Mouse (Mus musculus) embryonic stem cell, embryonic (primary cell): Measurements from ENCODE around the gene Ndufa4l2.

Experiments
- CTCF ChIA-PET, 4 experiments: fragments of 300-600 bp in 2 of 4; fragments of 350-600 bp in 2 of 4; sonication (Branson Sonifier 250); formaldehyde crosslinking; loops; one replicate each; lab custom pipeline; 2022; ENCODE audit warnings: inconsistent platforms in 2 of 4; lab: Charles Lee
- POLR2A ChIA-PET, 4 experiments: fragments of 300-600 bp in 2 of 4; fragments of 350-600 bp in 2 of 4; sonication (Branson Sonifier 250); formaldehyde crosslinking; loops; one replicate each; lab custom pipeline; 2022; ENCODE audit warnings: antibody characterized with exemption in 4 of 4, inconsistent platforms in 1 of 4; lab: Charles Lee

Ndufa4l2 gene

DNA sequence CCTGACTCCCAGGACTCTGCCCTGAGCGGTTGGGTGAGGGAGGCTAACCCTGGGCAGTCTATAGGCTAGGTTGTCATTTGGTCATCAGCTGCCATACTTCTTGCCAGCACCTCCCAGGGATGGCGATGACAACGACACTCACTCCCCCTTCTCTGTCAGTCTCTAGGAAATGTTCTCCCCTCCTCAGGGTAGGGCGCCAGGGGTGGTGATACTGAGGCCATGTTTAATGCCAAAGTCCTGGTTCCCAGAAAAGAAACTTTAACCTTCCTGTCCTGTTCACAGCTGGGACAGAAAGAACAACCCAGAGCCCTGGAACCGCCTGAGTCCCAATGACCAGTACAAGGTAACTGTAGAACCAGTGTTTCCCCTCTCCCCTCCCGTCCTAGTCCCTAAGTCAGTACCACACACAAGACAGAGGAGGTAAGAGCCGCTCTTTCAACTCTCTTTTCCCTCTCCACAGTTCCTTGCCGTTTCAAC lies 1.3 kb downstream of the Ndufa4l2 start:
- ChIA-PET CTCF (interaction anchor here (0.7 to 20.7 kb wide), 8 partner anchors 12 to 106 kb away, joined by 3 to 811 read pairs (median 4); partner anchors contain the start of genes Nxph4 (in 1 of the 4) and Shmt2 (in 1 of the 4)), POLR2A (interaction anchor here (0.5 to 18.5 kb wide), 14 partner anchors 7 to 278 kb away, joined by 3 to 470 read pairs (median 4); partner anchors contain the start of genes Nxph4 (in 1 of the 4) and Shmt2 (in 1 of the 4))

DNA sequence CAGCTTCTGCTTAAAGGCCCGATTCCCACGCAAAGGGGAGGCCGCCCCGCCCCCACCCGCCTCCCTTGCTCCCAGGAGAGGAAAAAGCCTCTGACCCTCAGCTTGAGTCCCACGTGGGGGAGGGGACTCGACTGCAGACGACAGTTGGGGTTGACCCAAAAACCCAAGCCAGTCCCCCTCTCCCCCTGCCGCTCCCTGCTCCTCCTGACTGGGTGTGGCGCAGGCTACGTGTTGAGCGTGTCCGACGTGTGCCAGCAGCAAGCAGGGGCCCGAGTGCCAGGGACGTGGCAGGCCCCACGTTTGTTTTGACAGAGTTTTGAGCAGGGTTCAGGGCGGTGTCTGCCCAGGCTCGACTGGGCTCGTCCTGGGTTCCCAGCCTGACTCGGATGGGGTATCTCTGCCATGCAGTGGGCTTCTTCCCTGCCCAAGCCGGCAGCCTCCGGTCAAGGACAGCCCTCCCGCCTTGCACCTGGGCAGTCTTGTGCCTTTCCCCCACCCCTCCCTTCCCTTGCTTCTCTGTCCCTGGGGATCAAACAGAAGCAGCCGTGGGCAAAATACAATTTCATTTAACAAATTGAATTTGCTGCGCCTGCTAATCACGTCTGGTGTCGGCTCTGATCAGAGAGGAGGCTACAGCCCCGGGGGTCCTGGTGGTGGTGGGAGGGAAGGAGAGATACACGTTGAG lies 2.0 kb downstream of the Ndufa4l2 start:
- ChIA-PET CTCF (interaction anchor here (0.6 to 20.7 kb wide), 16 partner anchors 13 to 647 kb away, joined by 3 to 811 read pairs (median 4); partner anchors contain the start of genes Lrp1 (in 1 of the 4), Nxph4 (in 1 of the 4) and Shmt2 (in 1 of the 4)), POLR2A (interaction anchor here in 3 of 4 experiments (0.7 to 18.5 kb wide), 19 partner anchors 8 to 279 kb away, joined by 3 to 470 read pairs (median 4); partner anchors contain the start of genes Nemp1 (in 1 of the 3), Nxph4 (in 1 of the 3), R3hdm2 (in 1 of the 3) and Shmt2 (in 1 of the 3))

DNA sequence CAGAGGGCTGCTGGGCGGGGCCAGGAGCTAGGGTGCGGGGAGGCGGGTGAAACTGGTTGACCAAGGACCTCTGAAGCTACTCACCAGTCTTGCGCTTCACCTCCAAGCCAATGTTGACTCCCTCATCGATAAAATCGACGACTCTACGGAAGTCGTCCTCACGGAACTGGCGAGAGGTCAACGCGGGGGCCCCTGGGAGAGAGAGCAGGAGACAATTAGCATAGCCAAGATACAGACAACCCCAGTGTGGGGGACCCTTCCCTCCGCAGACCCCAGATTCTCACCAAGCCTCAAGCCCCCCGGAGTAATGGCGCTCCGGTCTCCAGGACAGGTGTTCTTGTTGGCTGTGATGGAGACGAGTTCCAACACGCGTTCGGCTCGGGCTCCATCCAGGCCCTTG lies 3.2 kb downstream of the Ndufa4l2 start:
- ChIA-PET POLR2A (interaction anchor here in 3 of 4 experiments (0.5 to 18.5 kb wide), 26 partner anchors 9 to 1030 kb away, joined by 3 to 470 read pairs (median 3); partner anchors contain the start of genes Lrp1 (in 1 of the 3), Nemp1 (in 1 of the 3), Nxph4 (in 1 of the 3) and Shmt2 (in 1 of the 3)), CTCF (interaction anchor here in 3 of 4 experiments (0.5 to 20.7 kb wide), 9 partner anchors 8 to 847 kb away, joined by 3 to 811 read pairs (median 5); partner anchors contain the start of genes Lrp1 (in 1 of the 3), Nxph4 (in 1 of the 3) and Shmt2 (in 1 of the 3))

DNA sequence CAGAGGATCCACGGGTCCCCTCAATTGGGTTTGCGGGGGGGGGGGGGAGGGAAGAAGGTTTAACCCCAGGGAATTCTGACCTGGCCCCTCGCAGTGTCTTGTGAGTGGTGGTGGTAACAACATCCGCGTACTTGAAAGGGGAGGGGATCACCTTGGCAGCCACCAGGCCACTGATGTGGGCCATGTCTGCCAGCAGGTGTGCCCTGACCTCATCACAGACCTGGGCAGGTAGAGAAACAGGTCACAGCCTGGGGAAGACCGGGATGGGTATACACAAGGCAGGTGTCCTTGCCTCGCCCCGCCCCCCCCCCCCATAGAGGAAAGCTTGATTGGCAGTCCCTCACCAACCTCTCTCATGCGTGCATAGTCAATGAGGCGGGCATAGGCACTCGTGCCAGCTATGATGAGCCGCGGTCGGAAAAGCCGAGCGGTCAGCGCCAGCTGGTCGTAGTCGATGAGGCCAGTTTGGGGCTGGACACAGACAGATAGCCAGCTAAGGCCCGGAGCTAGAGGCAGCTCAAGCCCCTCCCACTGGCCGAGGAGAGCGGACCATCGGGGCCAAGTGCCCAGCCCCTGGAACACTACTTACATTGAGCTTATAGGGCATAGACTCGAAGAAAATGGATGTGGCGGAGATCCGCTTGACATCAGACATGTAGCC lies 4.4 kb downstream of the Ndufa4l2 start:
- ChIA-PET CTCF (interaction anchor here (0.6 to 21.9 kb wide), 14 partner anchors 6 to 618 kb away, joined by 3 to 811 read pairs (median 6); partner anchors contain the start of genes Ndufa4l2 (in 1 of the 4), Nxph4 (in 1 of the 4) and Shmt2 (in 1 of the 4)), POLR2A (interaction anchor here in 3 of 4 experiments (0.6 to 21.5 kb wide), 19 partner anchors 5 to 232 kb away, joined by 3 to 470 read pairs (median 5); partner anchors contain the start of genes Nxph4 (in 2 of the 3), Ndufa4l2 (in 1 of the 3) and Shmt2 (in 1 of the 3))

DNA sequence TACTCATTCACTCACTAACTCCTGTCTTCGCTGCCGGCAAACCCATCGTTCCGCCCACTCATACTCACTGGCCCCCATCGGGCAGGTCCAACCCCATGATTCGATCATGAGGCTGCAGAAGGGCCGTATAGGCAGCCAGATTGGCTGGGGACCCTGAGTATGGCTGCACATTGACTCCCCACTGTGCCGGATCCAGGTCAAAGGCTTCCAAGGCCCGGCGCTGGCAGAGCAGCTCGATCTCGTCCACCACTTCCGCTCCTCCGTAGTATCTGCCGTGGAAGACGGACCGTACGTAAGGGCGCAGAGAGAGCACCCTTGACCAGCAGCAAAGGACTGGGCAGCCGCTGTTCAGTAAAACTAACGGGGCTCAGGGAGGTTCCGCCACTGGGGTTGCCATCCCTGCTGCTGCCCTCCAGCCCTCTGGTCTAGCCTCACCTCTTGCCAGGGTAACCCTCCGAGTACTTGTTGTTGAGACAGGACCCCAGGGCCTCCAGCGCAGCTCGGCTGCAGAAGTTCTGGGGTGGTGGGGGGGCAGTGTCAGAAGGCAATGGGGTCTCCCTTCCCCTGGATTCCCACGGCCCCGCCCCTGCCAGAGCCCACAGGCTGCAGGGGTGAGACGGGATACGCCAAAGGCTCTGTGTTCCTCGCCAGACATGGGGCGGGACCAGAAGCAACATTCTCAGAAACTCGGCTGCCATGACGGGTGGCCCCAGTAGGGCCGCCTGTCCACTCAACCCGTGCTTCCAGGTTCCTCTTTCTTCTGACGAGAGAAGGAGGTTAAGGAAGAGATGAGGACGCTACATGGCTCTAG lies 5.3 kb downstream of the Ndufa4l2 start:
- POLR2A ChIA-PET: interaction anchor here in 3 of 4 experiments (0.6 to 21.5 kb wide), 18 partner anchors 6 to 306 kb away, joined by 3 to 470 read pairs (median 4); partner anchors contain the start of genes Lrp1 (in 2 of the 3), Nxph4 (in 2 of the 3), Ndufa4l2 (in 1 of the 3) and Shmt2 (in 1 of the 3)
- CTCF ChIA-PET: interaction anchor here (0.8 to 21.9 kb wide), 14 partner anchors 7 to 617 kb away, joined by 3 to 811 read pairs (median 4); partner anchors contain the start of genes Ndufa4l2 (in 1 of the 4), Nxph4 (in 1 of the 4) and Shmt2 (in 1 of the 4)

DNA sequence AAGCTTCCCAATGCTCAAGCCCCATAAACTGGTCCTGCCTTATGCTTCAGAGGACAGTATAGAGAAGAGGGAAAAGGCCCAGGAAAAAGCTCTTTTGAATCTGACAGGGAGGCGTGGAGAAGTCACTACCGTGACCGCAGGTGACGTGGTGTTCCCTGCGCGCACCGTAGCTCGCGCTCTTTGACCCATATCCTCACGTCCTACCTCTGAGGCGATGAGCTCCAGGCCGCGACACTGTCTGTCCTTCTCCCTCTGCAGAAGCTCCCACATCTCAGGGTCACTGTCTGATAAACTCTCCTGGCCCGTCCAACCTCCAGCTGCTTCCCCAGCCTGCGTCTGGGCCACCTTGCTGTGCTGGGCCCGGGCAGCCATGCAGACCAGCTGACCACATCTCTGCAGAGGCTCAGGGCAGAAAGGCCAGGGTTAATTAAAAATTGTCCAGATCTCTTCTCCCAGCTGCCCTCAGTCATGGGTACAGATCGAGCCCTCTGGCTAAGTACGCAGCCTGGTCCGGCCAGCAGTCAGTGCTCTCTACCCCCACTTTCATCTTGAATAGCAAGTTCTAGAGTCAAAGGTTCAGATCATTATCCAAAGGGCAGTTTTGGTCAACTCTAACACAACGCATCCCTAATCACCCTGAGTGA lies 6.1 kb downstream of the Ndufa4l2 start:
- CTCF ChIA-PET: interaction anchor here (0.9 to 21.9 kb wide), 9 partner anchors 8 to 19 kb away, joined by 3 to 811 read pairs (median 8); partner anchors contain the start of genes Ndufa4l2 (in 1 of the 4), Nxph4 (in 1 of the 4) and Shmt2 (in 1 of the 4)
- POLR2A ChIA-PET: interaction anchor here (0.6 to 21.5 kb wide), 19 partner anchors 7 to 307 kb away, joined by 3 to 470 read pairs (median 6); partner anchors contain the start of genes Lrp1 (in 2 of the 4), Nxph4 (in 2 of the 4), Nab2 (in 1 of the 4) and Ndufa4l2 (in 1 of the 4)

- ChIA-PET POLR2A (interaction anchor here (0.5 to 21.5 kb wide), 27 partner anchors 8 to 239 kb away, joined by 3 to 470 read pairs (median 5); partner anchors contain the start of genes Nab2 (in 2 of the 4), Nxph4 (in 2 of the 4), Ndufa4l2 (in 1 of the 4) and Nemp1 (in 1 of the 4)), CTCF (interaction anchor here (1.0 to 21.9 kb wide), 10 partner anchors 8 to 18 kb away, joined by 3 to 811 read pairs (median 6); partner anchors contain the start of genes Ndufa4l2 (in 1 of the 4), Nxph4 (in 1 of the 4) and Shmt2 (in 1 of the 4))
Measured at GRCm38 (mm10) chr10:127521611-127522080, 6.9 kb downstream of the Ndufa4l2 start.

DNA sequence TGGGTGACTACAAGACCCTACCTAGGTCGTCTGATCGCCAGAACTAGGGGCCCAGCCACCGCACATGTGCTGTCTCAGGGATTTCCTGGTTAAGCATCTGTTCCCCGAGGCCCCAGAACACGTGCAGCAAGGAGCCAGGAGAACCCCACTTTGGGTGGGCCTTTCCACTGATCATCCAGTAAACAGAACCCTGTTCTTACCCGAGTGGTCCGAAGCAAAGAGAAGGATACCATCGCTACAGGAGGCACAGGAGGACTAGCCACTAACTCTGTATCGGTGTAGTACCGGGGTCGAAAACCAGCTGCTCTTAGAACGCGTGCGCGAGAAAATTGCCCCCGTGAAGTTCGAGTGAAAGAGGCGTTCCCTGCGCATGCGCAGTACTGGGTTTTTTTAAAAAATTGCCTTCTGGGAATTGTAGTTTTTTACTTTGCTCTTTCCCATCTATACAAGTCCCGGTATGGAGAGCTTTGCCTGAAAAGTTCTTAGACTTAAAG lies 7.4 kb downstream of the Ndufa4l2 start, which contains the start of gene Shmt2:
Gene Shmt2, minus strand, starts transcription at position 357 of the 494 bp plus-strand sequence.
- CTCF ChIA-PET: interaction anchor here in 3 of 4 experiments (0.7 to 21.9 kb wide), 11 partner anchors 7 to 183 kb away, joined by 3 to 811 read pairs (median 5); partner anchors contain the start of genes Ndufa4l2 (in 1 of the 3), Nxph4 (in 1 of the 3) and Shmt2 (in 1 of the 3)
- POLR2A ChIA-PET: interaction anchor here (0.5 to 21.5 kb wide), 33 partner anchors 7 to 240 kb away, joined by 3 to 470 read pairs (median 5); partner anchors contain the start of genes Nab2 (in 2 of the 4), Nxph4 (in 2 of the 4), Ndufa4l2 (in 1 of the 4) and Nemp1 (in 1 of the 4)

- CTCF ChIA-PET: interaction anchor here (0.6 to 21.9 kb wide), 16 partner anchors 12 to 369 kb away, joined by 3 to 811 read pairs (median 4); partner anchors contain the start of genes Lrp1 (in 1 of the 4), Ndufa4l2 (in 1 of the 4) and Shmt2 (in 1 of the 4)
Measured at GRCm38 (mm10) chr10:127524646-127525255, 10.0 kb downstream of the Ndufa4l2 start.

GRCm38 (mm10) chr10:127526048-127526447 lies 11.3 kb downstream of the Ndufa4l2 start:
- ChIA-PET CTCF (interaction anchor here (0.6 to 21.9 kb wide), 16 partner anchors 10 to 693 kb away, joined by 3 to 811 read pairs (median 6); partner anchors contain the start of genes Ndufa4l2 (in 2 of the 4), Lrp1 (in 1 of the 4) and Shmt2 (in 1 of the 4)), POLR2A (interaction anchor here in 3 of 4 experiments (0.6 to 21.5 kb wide), 9 partner anchors 11 to 203 kb away, joined by 3 to 470 read pairs (median 9); partner anchors contain the start of genes Ndufa4l2 (in 2 of the 3) and Shmt2 (in 1 of the 3))

More at GRCm38 (mm10) chr10:127524646-127525255, 10.0 kb downstream of the Ndufa4l2 start:
- POLR2A ChIA-PET: interaction anchor here (0.6 to 21.5 kb wide), 12 partner anchors 11 to 1038 kb away, joined by 3 to 470 read pairs (median 4); partner anchors contain the start of genes Lrp1 (in 2 of the 4), Ndufa4l2 (in 2 of the 4) and Shmt2 (in 1 of the 4)

DNA sequence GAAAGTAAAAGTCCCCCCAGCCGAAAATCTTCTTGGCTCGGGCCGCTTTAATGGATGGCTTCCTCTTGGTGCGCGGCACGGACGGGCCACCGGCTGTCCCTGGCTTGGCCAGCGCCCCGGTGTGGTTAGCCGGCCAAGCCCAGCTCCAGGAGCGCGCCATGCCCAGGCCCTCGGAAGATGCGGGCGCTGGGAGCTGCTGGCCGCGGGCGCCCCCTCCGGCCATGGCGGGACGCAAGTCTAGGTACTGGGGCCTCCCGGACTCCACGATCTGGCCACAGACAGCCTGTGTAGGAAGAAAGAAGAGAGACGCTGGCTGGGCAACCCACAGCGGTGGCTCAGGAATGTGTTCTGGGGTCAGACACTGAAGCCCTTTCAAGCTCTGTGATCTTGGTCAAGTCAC lies 11.9 kb downstream of the Ndufa4l2 start:
- CTCF ChIA-PET: interaction anchor here (0.6 to 21.9 kb wide), 24 partner anchors 10 to 818 kb away, joined by 3 to 811 read pairs (median 4); partner anchors contain the start of genes Ndufa4l2 (in 2 of the 4), Lrp1 (in 1 of the 4) and Shmt2 (in 1 of the 4)

GRCm38 (mm10) chr10:127527481-127527880 lies 12.7 kb downstream of the Ndufa4l2 start:
- POLR2A ChIA-PET: interaction anchor here (0.6 to 21.5 kb wide), 12 partner anchors 9 to 139 kb away, joined by 3 to 470 read pairs (median 6); partner anchors contain the start of genes Ndufa4l2 (in 2 of the 4), Nemp1 (in 1 of the 4) and Shmt2 (in 1 of the 4)
- CTCF ChIA-PET: interaction anchor here (0.6 to 21.9 kb wide), 22 partner anchors 9 to 817 kb away, joined by 3 to 811 read pairs (median 4); partner anchors contain the start of genes Ndufa4l2 (in 2 of the 4), Lrp1 (in 1 of the 4) and Shmt2 (in 1 of the 4)

More for the DNA sequence above, 11.9 kb downstream of the Ndufa4l2 start:
- POLR2A ChIA-PET: interaction anchor here (0.6 to 21.5 kb wide), 13 partner anchors 9 to 204 kb away, joined by 3 to 470 read pairs (median 4); partner anchors contain the start of genes Ndufa4l2 (in 2 of the 4), Nemp1 (in 1 of the 4) and Shmt2 (in 1 of the 4)

GRCm38 (mm10) chr10:127530945-127531344 lies 16.2 kb downstream of the Ndufa4l2 start:
- POLR2A ChIA-PET: interaction anchor here (0.6 to 21.5 kb wide), 12 partner anchors 8 to 275 kb away, joined by 3 to 470 read pairs (median 4); partner anchors contain the start of genes Shmt2 (in 3 of the 4) and Ndufa4l2 (in 1 of the 4)
- CTCF ChIA-PET: interaction anchor here in 3 of 4 experiments (0.6 to 21.9 kb wide), 7 partner anchors 17 to 513 kb away, joined by 6 to 811 read pairs (median 8); partner anchors contain the start of genes Ndufa4l2 (in 2 of the 3) and Shmt2 (in 1 of the 3)
